Mouse (Mus musculus): Measurements from ENCODE around the gene Ubqln1.
"Not testable (repeated sequence)": the region's sequence is repeated elsewhere in the genome, so short reads cannot be mapped to it uniquely, and the experiment has no call there.

Ubqln1 gene

DNA sequence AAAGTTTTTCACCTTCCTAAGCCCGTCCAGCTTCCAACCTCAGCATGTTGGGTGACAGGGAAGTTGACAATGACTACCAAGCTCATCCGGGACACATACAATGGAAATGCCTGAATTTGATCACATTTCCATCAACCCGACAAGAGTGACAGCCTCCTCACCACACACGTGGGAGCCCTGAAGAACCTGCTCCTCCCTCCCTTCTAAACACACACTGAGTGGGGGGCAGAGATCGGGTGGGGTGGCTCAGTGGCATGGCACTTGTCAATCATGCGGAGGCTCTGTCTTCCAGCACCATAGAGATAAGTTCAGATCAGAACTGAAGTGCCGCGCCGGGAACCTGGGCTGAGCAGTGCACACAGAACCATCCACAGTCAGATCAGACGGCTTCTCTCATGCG, 65.0 kb downstream of the Ubqln1 start:
- no peak for DNase-seq (ENCODE audit: low read depth)

DNA sequence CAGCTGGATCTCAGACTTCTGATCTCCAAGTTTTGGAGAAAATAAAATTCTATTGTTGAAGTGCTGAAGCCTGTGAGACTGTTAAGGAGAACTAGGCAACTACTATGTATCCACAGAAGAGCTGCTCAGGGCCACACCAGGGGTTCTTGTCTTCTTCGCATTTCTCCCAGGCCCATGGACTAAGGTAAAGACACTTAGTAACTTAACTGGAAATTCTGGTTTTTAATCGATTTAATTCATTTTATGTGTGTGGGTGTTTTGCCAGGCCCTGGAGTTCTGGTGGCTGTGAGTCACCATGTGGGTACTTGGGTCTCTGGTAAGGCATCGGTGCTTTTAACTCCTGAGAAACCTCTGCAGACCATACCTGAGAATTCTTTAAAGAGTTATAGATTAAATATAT, 65.8 kb downstream of the Ubqln1 start:
- no peak for DNase-seq (ENCODE audit: low read depth)

DNA sequence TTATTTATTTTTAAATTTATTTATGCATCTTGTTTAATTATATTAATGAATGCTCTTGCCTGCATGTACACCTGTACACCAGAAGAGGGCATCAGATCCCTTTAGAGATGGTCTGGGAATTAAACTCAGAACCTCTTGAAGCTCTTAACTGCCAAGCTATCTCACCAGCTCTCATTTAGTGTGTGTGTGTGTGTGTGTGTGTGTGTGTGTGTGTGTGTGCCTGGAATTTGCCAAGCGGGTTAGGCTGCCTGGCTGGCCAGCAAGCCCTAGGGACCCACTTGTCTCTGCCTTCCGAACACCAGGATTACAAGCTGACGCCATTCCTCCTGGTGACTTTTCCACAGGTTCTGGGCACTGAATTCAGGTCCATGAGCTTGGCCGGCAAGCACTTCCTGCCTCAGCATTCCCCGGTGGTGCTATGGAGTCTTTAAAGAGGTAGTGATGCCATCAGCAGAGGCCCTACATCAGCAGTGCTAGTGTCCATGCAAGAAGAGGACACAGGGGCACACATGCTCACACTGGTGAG, 66.4 kb downstream of the Ubqln1 start:
- peak; percentile 53 for DNase-seq (ENCODE audit: low read depth)

DNA sequence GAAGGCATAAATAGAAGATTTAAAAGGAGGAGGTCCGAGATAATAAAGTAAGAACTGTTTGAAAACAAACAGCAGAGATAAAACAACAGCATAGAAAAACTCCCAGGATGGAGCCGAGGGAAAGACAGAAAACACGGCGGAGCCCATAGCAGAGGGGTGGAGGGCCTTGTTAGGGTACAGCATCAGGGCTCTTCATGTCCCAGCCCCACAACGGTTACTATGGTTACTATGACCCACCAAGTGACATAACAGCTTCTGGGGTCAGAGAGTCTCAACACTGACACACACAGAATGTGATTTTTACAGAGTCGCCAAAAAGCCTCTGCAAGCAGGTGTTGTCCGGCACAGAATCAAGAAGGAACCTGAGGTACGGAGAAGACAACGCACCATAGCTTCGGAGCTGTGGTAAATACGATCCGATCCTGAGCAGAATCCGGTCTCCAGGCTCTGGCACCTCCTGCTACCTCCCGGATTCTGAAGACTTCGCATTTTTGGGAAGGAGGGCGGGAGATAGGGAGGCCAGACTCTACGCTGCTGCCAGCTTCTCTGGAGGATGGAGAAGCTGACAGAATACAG, 67.1 kb downstream of the Ubqln1 start:
- DNase-seq (ENCODE audit: low read depth): peak; percentile 68

DNA sequence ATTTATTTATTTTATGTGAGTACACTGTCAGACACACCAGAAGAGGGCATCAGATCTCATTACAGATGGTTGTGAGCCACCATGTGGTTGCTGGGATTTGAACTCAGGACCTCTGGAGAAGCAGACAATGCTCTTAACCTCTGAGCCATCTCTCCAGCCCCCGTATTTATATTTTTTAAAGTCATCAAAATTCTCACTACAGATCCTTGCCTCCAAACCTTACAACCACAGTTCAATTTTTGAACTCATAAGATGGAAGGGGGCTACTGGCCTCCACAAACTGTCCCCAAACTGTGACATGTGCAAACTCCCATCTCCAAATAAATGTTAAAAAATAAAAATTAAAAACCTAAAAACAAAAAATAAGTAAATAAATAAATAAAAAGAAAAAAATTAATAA, 67.7 kb downstream of the Ubqln1 start:
- no peak for DNase-seq (ENCODE audit: low read depth)

DNA sequence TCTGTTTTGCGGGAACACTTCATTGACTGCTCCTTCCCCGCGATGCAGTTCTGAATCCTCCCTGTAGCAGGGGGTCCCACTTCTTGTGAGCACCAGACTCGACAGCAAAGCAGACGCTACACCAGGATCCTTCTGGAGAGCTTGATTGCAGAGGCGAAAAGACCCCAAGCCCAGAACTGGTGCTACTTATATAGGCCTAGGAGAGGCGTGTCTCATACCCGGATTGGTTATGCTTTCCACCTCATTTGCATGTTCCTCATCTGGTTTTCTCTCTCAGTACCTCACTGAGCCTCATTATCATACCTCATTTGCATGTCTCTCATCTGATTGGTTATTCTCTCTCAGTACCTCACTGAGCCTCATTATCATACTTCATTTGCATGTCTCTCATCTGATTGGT, 68.8 kb downstream of the Ubqln1 start:
- not testable (repeated sequence) for DNase-seq (ENCODE audit: low read depth)

DNA sequence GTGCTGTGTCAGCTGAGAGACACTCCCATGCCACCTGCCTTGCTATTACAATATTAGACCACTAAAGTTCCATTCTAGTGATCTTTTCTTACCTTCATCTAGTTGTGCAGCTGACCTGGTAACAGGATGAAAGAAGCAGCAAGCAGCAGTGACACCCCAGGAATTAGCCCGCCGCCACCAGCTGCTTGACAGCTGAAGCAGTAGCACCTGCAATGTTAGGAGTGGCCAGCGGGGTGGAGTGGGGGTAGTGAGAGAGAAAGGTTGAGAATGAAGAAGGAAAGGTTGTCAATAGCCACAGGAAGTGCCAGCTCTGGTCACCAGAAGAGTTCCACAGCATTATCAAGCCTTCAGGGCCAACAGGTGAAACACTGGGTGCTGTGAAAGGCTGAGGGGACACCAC, 83.8 kb downstream of the Ubqln1 start:
- DNase-seq (ENCODE audit: low read depth): no peak

DNA sequence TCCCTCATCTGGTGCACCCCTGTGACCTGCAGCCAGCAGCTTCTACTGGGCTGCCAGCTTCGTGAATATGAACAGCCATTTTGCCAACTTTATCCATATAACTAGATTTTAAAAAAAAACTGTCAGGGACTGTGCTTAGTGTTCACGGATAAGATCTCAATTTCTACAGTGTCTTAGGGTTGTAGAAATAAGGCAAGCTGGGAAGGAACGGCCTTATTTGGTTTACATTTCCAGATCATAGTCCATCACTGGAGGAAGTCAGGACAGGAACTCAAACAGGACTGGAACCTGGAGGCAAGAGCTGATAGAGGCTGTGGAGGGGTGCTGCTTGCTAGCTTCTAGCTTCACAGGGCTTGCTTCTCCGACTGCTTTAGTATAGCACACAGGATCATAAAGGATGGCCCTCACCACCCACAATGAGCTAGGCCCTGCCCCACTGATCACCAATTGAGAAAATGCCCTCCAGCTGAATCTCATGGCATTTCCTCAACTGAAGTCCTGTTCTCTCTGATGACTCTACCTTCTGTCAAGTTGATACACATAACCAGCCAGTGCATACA, 85.7 kb downstream of the Ubqln1 start:
- DNase-seq (ENCODE audit: low read depth): peak; percentile 35

DNA sequence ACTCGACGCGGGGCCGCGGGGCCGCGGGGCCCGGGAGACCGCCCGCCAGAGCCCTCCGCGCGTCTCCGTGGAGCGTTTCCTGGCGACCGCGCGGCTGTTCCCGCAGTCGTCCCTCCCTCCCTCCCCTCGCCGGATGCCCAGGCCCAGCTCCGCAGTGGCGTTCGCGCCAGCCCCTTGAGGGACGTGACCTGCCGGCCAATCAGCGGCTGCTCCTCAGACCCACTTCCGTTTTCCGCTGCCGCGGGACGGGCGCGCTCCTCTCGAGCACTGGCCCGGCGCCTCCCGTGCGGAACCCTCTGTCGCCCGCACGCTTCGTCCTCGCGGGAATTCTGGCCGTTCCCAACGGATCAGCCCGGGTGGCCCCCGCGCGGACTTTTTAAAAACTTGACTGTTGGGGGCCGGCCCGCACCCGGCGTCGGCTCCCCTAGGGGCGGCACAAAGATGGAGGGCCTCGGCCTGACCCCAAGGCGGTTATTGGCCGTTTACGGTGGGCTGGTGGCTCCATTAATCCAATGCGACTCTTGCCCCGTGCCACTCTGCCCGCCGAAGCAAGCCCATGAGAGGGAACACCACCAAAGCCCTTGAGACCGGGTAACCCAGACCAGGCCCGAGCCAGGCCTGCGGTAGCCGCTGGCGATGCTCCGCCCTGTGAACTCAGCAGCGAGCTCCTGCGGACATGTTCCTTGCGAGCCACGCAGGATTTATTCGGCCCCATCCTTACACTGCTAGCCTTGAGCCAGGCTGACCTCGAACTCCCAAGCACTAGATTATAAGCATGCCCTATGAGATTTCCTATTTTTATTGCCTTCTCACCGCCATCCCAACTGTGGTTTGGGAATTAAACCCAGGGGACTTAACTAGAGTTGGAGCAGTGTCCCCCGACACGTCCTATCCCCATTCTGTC, 86.4 kb downstream of the Ubqln1 start:
- peak; percentile 96 for DNase-seq (ENCODE audit: low read depth)

DNA sequence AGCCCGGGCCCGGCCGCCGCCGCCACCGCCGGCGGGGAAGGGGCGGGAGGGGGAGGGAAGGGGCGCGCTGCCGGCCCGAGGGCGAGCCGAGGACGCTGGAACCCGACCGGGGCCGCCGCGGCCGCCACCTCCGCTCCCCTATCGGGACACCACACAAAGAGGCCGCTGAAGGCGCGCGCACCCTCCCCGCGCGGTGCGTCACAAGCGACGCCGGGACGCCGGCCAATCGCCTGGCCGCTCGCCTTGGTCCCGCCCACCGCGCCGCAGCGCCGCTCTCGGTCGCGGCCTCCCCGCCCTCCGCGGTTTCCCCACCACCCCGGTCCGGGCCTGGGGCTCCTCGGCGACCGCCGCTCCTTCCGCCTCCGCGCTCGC, 87.1 kb downstream of the Ubqln1 start, which contains the start of gene Hnrnpa0:
TSS of gene Hnrnpa0 (minus strand) at position 161 of the 372 bp plus-strand sequence.
- DNase-seq (ENCODE audit: low read depth): peak; percentile 96

DNA sequence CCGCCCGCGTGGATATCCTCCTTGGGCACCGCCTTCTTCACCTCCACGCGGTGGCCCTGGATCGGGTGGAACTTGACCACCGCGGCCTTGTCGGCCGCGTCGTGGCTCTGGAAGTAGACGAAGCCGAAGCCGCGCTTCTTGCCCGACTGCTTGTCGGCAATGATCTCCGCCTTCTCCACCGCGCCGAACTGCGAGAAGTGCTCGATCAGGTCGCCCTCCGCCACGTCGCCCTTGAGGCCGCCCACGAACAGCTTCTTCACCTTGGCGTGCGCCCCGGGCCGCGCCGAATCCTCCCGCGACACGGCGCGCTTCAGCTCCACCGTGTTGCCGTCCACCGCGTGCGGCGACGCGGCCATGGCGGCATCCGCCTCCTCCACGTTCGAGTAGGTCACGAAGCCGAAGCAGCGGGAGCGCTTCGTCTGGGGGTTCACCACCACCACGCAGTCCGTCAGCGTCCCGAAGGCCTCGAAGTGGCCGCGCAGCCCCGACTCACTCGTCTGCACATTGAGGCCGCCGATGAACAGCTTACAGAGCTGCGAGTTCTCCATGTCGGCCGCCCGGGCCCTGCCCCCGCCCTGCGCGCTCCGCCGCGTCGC, 87.6 kb downstream of the Ubqln1 start:
- peak; percentile 67 for DNase-seq (ENCODE audit: low read depth)

DNA sequence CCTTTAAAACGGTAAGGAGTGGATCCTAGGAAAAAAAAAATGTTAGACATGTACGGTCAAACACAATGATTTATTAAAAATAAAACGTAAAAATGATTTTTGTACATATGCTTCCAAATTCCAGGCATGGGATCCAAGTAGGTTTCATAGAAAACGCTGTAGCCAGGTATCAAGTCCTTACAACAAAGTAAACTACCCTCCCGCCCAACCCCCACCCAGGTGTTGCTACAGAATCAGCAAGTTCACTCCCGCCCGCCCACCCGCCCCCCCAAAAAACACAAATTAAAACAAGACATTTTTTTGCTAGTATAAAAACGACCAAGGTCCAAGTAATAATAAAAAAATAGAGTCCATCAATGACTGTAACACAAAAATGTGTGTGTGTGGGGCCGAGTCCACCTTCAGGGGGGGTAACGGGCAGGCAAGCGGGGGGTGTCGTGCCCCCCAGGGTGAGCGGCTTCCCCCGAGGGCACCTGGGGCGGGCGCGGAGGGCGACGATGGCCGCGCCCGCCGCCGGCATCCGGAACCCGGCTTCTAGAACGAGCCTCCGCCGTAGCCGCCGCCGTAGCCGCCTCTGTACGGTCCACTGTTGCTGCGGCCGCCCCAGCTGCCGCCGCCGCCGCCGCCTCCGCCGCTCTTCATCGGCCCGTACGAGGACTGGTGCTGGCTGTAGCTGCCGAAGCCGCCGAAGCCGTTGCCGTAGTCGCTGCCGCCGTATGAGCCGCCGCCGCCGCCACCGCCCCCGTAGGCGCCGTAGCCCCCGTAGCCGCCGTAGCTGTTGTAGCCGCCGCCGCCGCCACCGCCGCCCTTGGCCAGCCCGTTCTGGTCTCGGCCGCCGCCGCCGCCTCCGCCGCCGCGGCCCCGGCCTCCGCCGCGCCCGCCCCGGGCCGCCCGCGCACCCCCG, 88.3 kb downstream of the Ubqln1 start:
- peak; percentile 36 for DNase-seq (ENCODE audit: low read depth)

All from NIH3T3 (cell line).